Mouse (Mus musculus) limb, embryonic 15.5 days (tissue): ENCODE data around the gene Foxq1. TPM values are rescaled to one million over a fixed set of nuclear protein-coding genes. Genes with fewer than 3 reads are reported as not detected.

Source experiments
- ATAC-seq: fragments of 200-750 bp; cut with Nextera tagmentation; 2 replicates; pipeline ENCODE4 v1.8.0; 2017; ENCODE audit warnings: low read depth, moderate TSS enrichment; ENCODE audit not compliant: insufficient number of reproducible peaks, low FRiP score, low TSS enrichment
- H3K27ac ChIP-seq: fragments of 300-500 bp; sonication (generic); 2 replicates; pipeline ENCODE4 v1.5.1; 2015; ENCODE audit warnings: moderate library complexity, mild to moderate bottlenecking, inconsistent platforms
- H3K27me3 ChIP-seq: fragments of 300-500 bp; sonication (generic); 2 replicates; pipeline ENCODE4 v1.6.1; 2015; ENCODE audit warnings: inconsistent platforms
- H3K36me3 ChIP-seq: fragments of 300-500 bp; sonication (generic); 2 replicates; pipeline ENCODE4 v1.6.1; 2015; ENCODE audit warnings: inconsistent platforms
- H3K4me1 ChIP-seq: fragments of 300-500 bp; sonication (generic); 2 replicates; pipeline ENCODE4 v1.6.1; 2015; ENCODE audit warnings: inconsistent platforms
- H3K4me2 ChIP-seq: fragments of 300-500 bp; sonication (generic); 2 replicates; pipeline ENCODE4 v1.6.1; 2015; ENCODE audit warnings: mild to moderate bottlenecking, inconsistent platforms
- H3K4me3 ChIP-seq: fragments of 300-500 bp; sonication (generic); 2 replicates; pipeline ENCODE4 v1.5.1; 2015; ENCODE audit warnings: mild to moderate bottlenecking, inconsistent platforms
- H3K9ac ChIP-seq: fragments of 300-500 bp; sonication (generic); 2 replicates; pipeline ENCODE4 v1.6.1; 2015; ENCODE audit warnings: inconsistent platforms
- H3K9me3 ChIP-seq: fragments of 300-500 bp; sonication (generic); 2 replicates; pipeline ENCODE4 v1.6.1; 2016; ENCODE audit warnings: inconsistent platforms
- WGBS: fragments of 180-500 bp; shearing (Covaris S2); methylation state at CpG from one replicate; pipeline ENCODE4 v1.1.7; 2015; 5-methylcytosine and 5-hydroxymethylcytosine counted together
- polyA plus RNA-seq: library from polyadenylated mRNA; unstranded; fragments of >200 nt; fragmentation: Nextera tagmentation; extraction: Ambion mirVana; gene quantifications from 2 replicates; pipeline ENCODE4 v1.2.1, GENCODE M21; 2015

Gene Foxq1
- polyA plus RNA-seq, 1 experiment from 2014 or later = 2.0 TPM

DNA sequence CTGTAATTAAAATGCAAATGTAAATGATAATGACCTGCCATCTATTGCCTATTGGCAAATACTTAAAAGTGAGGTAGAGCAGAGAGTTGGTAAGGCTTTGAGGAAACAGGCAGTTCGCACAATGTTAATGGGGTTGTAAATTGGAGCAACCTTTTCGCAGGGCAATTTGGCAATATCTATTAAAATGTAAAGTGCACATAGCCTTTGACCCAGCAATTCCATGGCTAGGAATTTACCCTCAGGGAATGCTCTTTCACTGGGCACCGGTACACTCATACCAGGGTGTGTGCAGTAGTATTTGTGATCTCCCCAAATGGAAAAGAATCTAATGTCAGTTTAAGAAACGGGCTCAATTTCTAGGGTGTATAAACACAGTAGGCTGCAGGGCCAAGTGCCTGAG is 20.8 kb downstream of the Foxq1 start:
- no peak overlapping the region for H3K4me3 ChIP-seq
- H3K4me1 ChIP-seq = peaks cover 12% of the 10 kb centered on the region
- peaks cover 25% of the 10 kb centered on the region; the same call in 1 of the 2 replicates for H3K27me3 ChIP-seq
- H3K4me2 ChIP-seq = no peak overlapping the region
- H3K9ac ChIP-seq = no peak overlapping the region
- H3K36me3 ChIP-seq = no peaks in the 10 kb centered on the region
- no peaks in the 10 kb centered on the region for H3K9me3 ChIP-seq
- no peak for ATAC-seq
- 38% methylated on average over 4 of the region's 4 CpGs for WGBS
- H3K27ac ChIP-seq = no peak overlapping the region

DNA sequence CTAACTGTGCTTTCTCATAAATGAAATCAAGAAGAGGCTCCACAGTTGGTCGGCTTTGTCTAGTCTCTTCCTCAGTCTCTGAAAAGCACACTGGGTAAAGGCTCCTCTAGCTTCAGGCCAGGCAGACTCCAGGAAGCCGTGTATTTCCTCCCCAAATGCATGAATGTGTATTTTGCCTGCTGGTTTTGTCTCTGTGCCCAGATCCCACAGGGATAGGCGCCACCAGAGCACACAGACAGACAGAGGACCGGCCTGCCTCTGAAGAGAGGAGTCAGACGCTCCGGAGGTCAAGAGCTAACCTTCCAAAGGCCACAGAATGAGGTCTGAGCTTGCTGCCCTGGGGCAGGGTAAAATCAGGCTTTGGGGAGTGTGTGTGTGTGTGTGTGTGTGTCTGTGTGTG is 21.6 kb downstream of the Foxq1 start:
- Histone ChIP-seq H3K9me3 (no peaks in the 10 kb centered on the region), H3K4me1 (peaks cover 12% of the 10 kb centered on the region), H3K4me3 (no peak overlapping the region), H3K27ac (no peak overlapping the region), H3K4me2 (no peak overlapping the region), H3K9ac (no peak overlapping the region), H3K36me3 (no peaks in the 10 kb centered on the region), H3K27me3 (peaks cover 25% of the 10 kb centered on the region; the same call in 1 of the 2 replicates)
- 24% methylated on average over 6 of the region's 6 CpGs for WGBS
- no peak for ATAC-seq

DNA sequence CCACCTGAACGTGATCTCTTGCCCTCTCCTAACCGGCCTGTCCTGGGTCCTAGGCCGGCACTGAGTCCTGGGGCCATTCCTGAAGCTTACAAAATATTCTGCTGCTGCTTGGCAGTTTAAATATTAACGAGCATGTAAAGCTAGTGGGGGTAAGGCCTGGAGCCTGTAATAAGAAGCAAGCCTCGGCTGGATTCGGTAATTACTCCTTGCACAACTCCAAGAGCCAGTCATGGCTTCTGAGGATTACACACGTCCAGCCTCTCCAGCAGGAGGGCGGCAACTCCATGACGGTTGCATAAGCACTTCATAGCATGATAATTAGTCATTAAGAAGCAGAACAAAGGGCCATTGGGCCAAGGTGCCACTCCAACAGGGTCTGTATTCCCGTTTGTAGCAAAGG is 22.5 kb downstream of the Foxq1 start:
- ATAC-seq = no peak
- no peak overlapping the region for H3K4me2 ChIP-seq
- 28% methylated on average over 10 of the region's 10 CpGs for WGBS

DNA sequence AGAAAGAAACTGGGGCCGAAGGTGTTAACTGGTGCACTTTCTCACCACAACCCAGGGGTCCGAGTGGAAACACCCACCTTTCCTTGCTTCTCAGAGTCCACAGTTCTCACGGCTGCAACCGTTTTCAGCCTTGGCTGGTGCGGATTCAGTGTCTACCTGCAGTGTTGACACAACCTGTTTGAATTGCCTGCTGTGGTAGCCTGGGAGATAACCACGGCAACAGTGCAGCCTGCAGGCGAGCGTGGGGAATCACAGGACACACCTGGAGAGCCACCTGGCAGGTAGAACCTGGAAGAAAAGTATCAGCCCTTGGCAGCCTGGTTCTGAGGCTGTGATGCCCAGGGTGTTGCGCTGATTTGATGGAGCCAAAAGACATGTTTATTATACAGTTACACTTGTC is 23.9 kb downstream of the Foxq1 start:
- no peaks in the 10 kb centered on the region for H3K9me3 ChIP-seq
- WGBS = 58% methylated on average over 9 of the region's 9 CpGs
- ATAC-seq = no peak
- no peak overlapping the region for H3K4me3 ChIP-seq
- H3K4me1 ChIP-seq = peaks cover 12% of the 10 kb centered on the region
- H3K4me2 ChIP-seq = no peak overlapping the region
- peaks cover 13% of the 10 kb centered on the region; the same call in 1 of the 2 replicates for H3K27me3 ChIP-seq
- H3K9ac ChIP-seq = no peak overlapping the region
- H3K36me3 ChIP-seq = no peaks in the 10 kb centered on the region
- no peak overlapping the region for H3K27ac ChIP-seq

More for the DNA sequence above, 22.5 kb downstream of the Foxq1 start:
- no peaks in the 10 kb centered on the region for H3K36me3 ChIP-seq
- no peaks in the 10 kb centered on the region for H3K9me3 ChIP-seq
- H3K9ac ChIP-seq = no peak overlapping the region
- peaks cover 12% of the 10 kb centered on the region for H3K4me1 ChIP-seq
- H3K4me3 ChIP-seq = no peak overlapping the region
- no peak overlapping the region for H3K27ac ChIP-seq
- H3K27me3 ChIP-seq = peaks cover 25% of the 10 kb centered on the region; the same call in 1 of the 2 replicates

DNA sequence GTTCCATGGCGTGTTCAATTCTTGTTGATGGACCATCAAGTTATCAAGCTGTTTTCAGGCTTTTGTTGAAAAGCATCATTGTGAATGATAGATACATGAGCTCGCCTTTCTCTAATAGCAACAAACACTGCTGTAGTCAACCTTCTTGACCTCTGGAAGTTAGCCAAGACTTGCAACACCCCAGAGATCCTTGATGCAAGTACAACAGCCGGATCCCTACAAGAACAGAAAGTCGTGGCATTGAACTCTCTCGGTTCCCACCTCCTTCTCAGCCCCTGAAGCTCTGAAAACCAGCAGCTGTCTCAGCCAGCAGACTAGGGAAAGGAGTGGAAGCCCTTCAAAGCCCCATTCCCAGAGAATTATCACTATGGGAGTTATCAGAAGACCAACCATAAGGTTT is 31.4 kb downstream of the Foxq1 start:
- Histone ChIP-seq H3K36me3 (no peaks in the 10 kb centered on the region), H3K27ac (no peak overlapping the region), H3K27me3 (no peaks in the 10 kb centered on the region), H3K9ac (no peak overlapping the region), H3K9me3 (no peaks in the 10 kb centered on the region), H3K4me2 (no peak overlapping the region), H3K4me1 (no peaks in the 10 kb centered on the region), H3K4me3 (no peak overlapping the region)
- no peak for ATAC-seq
- 78% methylated on average over 5 of the region's 5 CpGs for WGBS

DNA sequence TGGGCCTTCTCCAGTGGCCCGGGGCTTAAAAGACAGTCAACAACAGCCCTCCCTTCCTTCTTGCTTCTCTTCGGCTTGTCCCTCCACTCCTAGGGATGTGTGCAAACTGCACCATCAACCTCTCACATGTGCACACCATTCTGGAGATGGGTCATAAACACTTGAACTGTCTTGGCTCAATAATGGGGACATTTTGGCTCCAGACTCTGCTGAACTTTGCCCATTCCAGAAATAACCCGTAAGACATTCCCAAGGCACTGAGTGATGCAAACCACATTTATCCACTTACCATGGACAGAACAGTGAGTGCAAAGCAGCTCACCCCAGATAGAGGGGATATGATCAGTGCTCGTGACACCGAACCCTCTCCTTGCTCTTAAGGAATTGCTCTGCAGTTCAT is 43.6 kb downstream of the Foxq1 start:
- no peaks in the 10 kb centered on the region for H3K27me3 ChIP-seq
- no peaks in the 10 kb centered on the region for H3K36me3 ChIP-seq
- ATAC-seq = no peak
- no peaks in the 10 kb centered on the region for H3K9me3 ChIP-seq
- no peak overlapping the region for H3K4me3 ChIP-seq
- H3K4me1 ChIP-seq = 0 out of 2 replicates have a peak, but pooled peaks cover 4% of the 10 kb centered on the region
- H3K27ac ChIP-seq = no peak overlapping the region
- H3K4me2 ChIP-seq = no peak overlapping the region
- H3K9ac ChIP-seq = no peak overlapping the region
- 61% methylated on average over 5 of the region's 5 CpGs for WGBS

DNA sequence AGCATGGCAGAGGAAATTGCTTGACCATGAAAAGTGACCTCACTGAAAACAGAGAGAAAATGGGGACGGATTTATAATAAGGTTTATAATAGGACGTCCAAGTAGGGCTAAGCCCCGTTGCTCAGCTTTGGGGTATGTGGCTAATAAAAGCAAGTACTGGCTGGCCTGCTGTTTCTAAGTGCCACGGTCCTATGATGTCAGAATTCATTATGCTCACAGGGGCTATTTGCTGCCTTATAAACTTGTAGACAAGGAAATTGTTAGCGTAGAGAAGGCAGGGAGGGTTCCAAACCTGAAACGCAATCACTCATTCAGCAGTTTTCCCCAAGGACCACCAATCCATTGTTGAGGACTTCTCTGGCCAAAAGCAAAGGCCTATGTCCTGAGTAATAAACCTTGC is 48.0 kb downstream of the Foxq1 start:
- Histone ChIP-seq H3K27ac (no peak overlapping the region), H3K4me3 (no peak overlapping the region), H3K4me1 (0 out of 2 replicates have a peak, but pooled peaks cover 4% of the 10 kb centered on the region), H3K9me3 (no peaks in the 10 kb centered on the region), H3K9ac (no peak overlapping the region), H3K4me2 (no peak overlapping the region), H3K36me3 (no peaks in the 10 kb centered on the region), H3K27me3 (0 out of 2 replicates have a peak, but pooled peaks cover 5% of the 10 kb centered on the region)
- 30% methylated on average over 6 of the region's 6 CpGs for WGBS
- peak; percentile 61; the same call in 1 of the 2 replicates for ATAC-seq

Other genes starting within 250 kb of the Foxq1 start
- not detected in 2 replicates for gene A530084C06Rik, start 3.2 kb downstream of the Foxq1 start, polyA plus RNA-seq
- gene Foxf2, start 69.7 kb downstream of the Foxq1 start, polyA plus RNA-seq = 5.0 and 5.5 TPM in 2 replicates